Mouse (Mus musculus) midbrain, postnatal 0 days (tissue): ENCODE results near the gene Gltpd2. TPM values are rescaled to one million over a fixed set of nuclear protein-coding genes. Genes with fewer than 3 reads are reported as not detected.
A peak's percentile ranks its signal among the peaks of the same experiment; 100 is the strongest.

Experiments used
- ATAC-seq: fragments of 200-750 bp; cut with Nextera tagmentation; 2 replicates; pipeline ENCODE4 v1.8.0; 2017; ENCODE audit warnings: moderate number of reproducible peaks, mild to moderate bottlenecking, moderate TSS enrichment, moderate library complexity; ENCODE audit not compliant: low FRiP score
- DNase-seq: peaks from one replicate; pipeline ENCODE4 v3.0.0-alpha.2; 2015; ENCODE audit warnings: low spot score
- H3K27ac ChIP-seq: fragments of 300-500 bp; sonication (generic); 2 replicates; pipeline ENCODE4 v1.5.1; 2014; ENCODE audit warnings: low read depth, mild to moderate bottlenecking, low read length, mixed read lengths
- H3K27me3 ChIP-seq: fragments of 300-500 bp; sonication (generic); 2 replicates; pipeline ENCODE4 v1.6.1; 2014; ENCODE audit warnings: low read length, control low read depth, mixed read lengths; ENCODE audit not compliant: insufficient read depth
- H3K36me3 ChIP-seq: fragments of 300-500 bp; sonication (generic); 2 replicates; pipeline ENCODE4 v1.6.1; 2014; ENCODE audit warnings: low read length, control low read depth, mixed read lengths; ENCODE audit not compliant: insufficient read depth
- H3K4me1 ChIP-seq: fragments of 300-500 bp; sonication (generic); 2 replicates; pipeline ENCODE4 v1.6.1; 2014; ENCODE audit warnings: mild to moderate bottlenecking, control low read depth, antibody characterized with exemption, low read length, mixed read lengths; ENCODE audit not compliant: insufficient read depth
- H3K4me2 ChIP-seq: fragments of 300-500 bp; sonication (generic); 2 replicates; pipeline ENCODE4 v1.6.1; 2014; ENCODE audit warnings: low read depth, mild to moderate bottlenecking, low read length, mixed read lengths; ENCODE audit not compliant: poor library complexity, severe bottlenecking
- H3K4me3 ChIP-seq: fragments of 300-500 bp; sonication (generic); 2 replicates; pipeline ENCODE4 v1.5.1; 2014; ENCODE audit warnings: low read depth, mild to moderate bottlenecking, low read length, moderate library complexity
- H3K9ac ChIP-seq: fragments of 300-500 bp; sonication (generic); replicated peaks from 2 replicates; pipeline ENCODE4 v1.6.1; 2014; ENCODE audit warnings: mild to moderate bottlenecking, low read length, moderate library complexity, mixed read lengths; ENCODE audit not compliant: poor library complexity, severe bottlenecking
- H3K9me3 ChIP-seq: fragments of 300-500 bp; sonication (generic); 2 replicates; pipeline ENCODE4 v1.6.1; 2016; ENCODE audit warnings: low read length, control low read depth
- CTCF ChIP-seq: IDR thresholded peaks from 2 replicates; pipeline ENCODE4 v1.5.1; 2016; ENCODE audit warnings: antibody characterized with exemption, mild to moderate bottlenecking
- WGBS: fragments of 180-500 bp; shearing (Covaris S2); extraction: QIAGEN DNeasy Blood & Tissue Kit; methylation state at CpG from one replicate; pipeline ENCODE4 v1.1.7; 2014; 5-methylcytosine and 5-hydroxymethylcytosine counted together
- polyA plus RNA-seq: library from polyadenylated mRNA; unstranded; fragments of >200 nt; fragmentation: Nextera tagmentation; extraction: Ambion mirVana; gene quantifications from 2 replicates; pipeline ENCODE4 v1.2.1, GENCODE M21; 2015
- total RNA-seq: library from RNA; depleted of rRNA; stranded (reverse); fragments of >200 nt; gene quantifications from 2 replicates; pipeline ENCODE4 v1.2.3, GENCODE M21; 2014

The Gltpd2 gene
- total and polyA plus RNA-seq, 2 experiments from 2014 or later = 0.21 TPM; not detected in 1

GRCm38 (mm10) chr11:70504970-70505369 is 14.0 kb upstream of the Gltpd2 start, which contains the start of gene Tm4sf5:
Gene Tm4sf5, plus strand, starts transcription at chr11:70505244.
- H3K9me3 ChIP-seq = no peaks in the 10 kb centered on the region
- WGBS = 84% methylated on average over 9 of the region's 9 CpGs
- H3K4me1 ChIP-seq = no peaks in the 10 kb centered on the region; the same call in 1 of the 2 replicates
- no peak for TF ChIP-seq CTCF
- no peak for DNase-seq
- H3K27ac ChIP-seq = no peak within 1 kb of the TSS
- no peak within 1 kb of the TSS for H3K4me2 ChIP-seq
- H3K27me3 ChIP-seq = no peaks in the 10 kb centered on the region
- H3K36me3 ChIP-seq = no peaks in the 10 kb centered on the region
- no peak within 1 kb of the TSS for H3K4me3 ChIP-seq
- H3K9ac ChIP-seq = no peak within 1 kb of the TSS
- no peak for ATAC-seq

- WGBS = 30% methylated on average over 4 of the region's 4 CpGs
- DNase-seq = peak; percentile 62
- Histone ChIP-seq H3K9ac (no peak overlapping the region), H3K27me3 (no peaks in the 10 kb centered on the region), H3K4me3 (no peak overlapping the region), H3K4me1 (no peaks in the 10 kb centered on the region; the same call in 1 of the 2 replicates), H3K4me2 (no peak overlapping the region), H3K27ac (no peak overlapping the region), H3K9me3 (no peaks in the 10 kb centered on the region), H3K36me3 (no peaks in the 10 kb centered on the region)
- no peak for ATAC-seq
- TF ChIP-seq CTCF = peak; percentile 80
Measured at GRCm38 (mm10) chr11:70506385-70506784, 12.6 kb upstream of the Gltpd2 start.

DNA sequence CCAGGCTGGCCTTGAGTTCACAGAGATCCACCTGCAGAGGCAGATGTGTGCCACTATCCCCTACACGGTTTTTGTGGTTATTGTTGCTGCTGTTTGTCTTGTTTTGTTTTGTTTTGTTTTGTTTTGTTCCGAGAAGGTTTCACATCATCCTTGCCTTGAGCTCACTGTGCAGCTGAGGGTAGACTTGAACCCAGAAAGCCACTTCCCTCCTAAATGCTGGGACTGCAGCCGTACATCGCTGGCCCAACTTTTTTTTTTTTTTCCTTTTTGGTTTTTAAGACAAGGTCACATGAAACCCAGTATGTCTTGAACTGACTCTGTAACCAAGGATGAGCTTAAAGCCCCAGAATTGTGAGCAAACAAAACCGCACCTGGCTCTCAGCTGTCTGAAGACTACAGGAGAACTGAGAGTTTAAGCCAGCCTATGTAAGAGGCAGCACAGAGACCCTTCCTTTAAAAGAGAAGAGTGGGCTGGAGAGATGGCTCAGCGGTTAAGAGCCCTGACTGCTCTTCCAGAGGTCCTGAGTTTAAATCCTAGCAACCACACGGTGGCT is 12.0 kb upstream of the Gltpd2 start:
- 66% methylated on average over 7 of the region's 7 CpGs for WGBS
- no peaks in the 10 kb centered on the region for H3K27me3 ChIP-seq

GRCm38 (mm10) chr11:70509753-70510564 is 9.0 kb upstream of the Gltpd2 start:
- Histone ChIP-seq H3K27ac (peak overlapping the region; percentile 51; the same call in 1 of the 2 replicates), H3K4me3 (peak overlapping the region; percentile 19; the same call in 1 of the 2 replicates), H3K36me3 (no peaks in the 10 kb centered on the region), H3K9ac (peak overlapping the region; percentile 37), H3K27me3 (no peaks in the 10 kb centered on the region), H3K9me3 (no peaks in the 10 kb centered on the region), H3K4me2 (peak overlapping the region; percentile 42), H3K4me1 (no peaks in the 10 kb centered on the region; the same call in 1 of the 2 replicates)
- DNase-seq (peak; percentile 72), ATAC-seq (peak; percentile 84)
- 6% methylated on average over 19 of the region's 19 CpGs for WGBS
- TF ChIP-seq CTCF = peak; percentile 78

More for the DNA sequence above, 12.0 kb upstream of the Gltpd2 start:
- no peak for ATAC-seq
- no peak for TF ChIP-seq CTCF
- no peak overlapping the region for H3K4me3 ChIP-seq
- H3K27ac ChIP-seq = no peak overlapping the region
- H3K36me3 ChIP-seq = no peaks in the 10 kb centered on the region
- H3K9ac ChIP-seq = no peak overlapping the region
- no peak for DNase-seq
- no peaks in the 10 kb centered on the region for H3K9me3 ChIP-seq
- no peak overlapping the region for H3K4me2 ChIP-seq
- no peaks in the 10 kb centered on the region; the same call in 1 of the 2 replicates for H3K4me1 ChIP-seq

DNA sequence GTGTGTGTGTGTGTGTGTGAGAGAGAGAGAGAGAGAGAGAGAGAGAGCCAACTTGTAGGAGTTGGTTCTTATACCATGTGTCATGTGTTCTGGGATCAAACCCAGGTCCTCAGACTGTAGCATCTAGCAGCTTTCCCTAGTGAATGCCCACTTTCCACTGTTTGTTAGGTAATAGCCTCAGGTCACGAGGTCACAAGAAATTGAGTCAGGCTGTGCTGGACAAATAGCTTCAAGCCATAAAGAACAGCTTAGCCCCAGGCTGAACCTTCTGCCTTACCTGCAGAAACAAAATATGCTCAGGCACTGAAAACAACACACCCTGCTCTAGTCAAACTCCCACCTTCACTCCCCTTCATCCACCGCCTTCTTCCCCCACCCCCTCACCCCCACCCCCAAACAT is 7.8 kb upstream of the Gltpd2 start:
- 84% methylated on average over 2 of the region's 2 CpGs for WGBS
- H3K27me3 ChIP-seq = no peaks in the 10 kb centered on the region
- H3K4me3 ChIP-seq = no peak overlapping the region
- H3K9me3 ChIP-seq = no peaks in the 10 kb centered on the region
- DNase-seq (no peak), ATAC-seq (no peak)
- no peaks in the 10 kb centered on the region for H3K36me3 ChIP-seq
- no peak for TF ChIP-seq CTCF
- H3K4me2 ChIP-seq = no peak overlapping the region
- H3K9ac ChIP-seq = no peak overlapping the region
- H3K4me1 ChIP-seq = no peaks in the 10 kb centered on the region; the same call in 1 of the 2 replicates
- no peak overlapping the region for H3K27ac ChIP-seq

- Histone ChIP-seq H3K27me3 (no peaks in the 10 kb centered on the region), H3K27ac (no peak overlapping the region), H3K4me3 (no peak overlapping the region), H3K4me2 (no peak overlapping the region), H3K4me1 (no peaks in the 10 kb centered on the region; the same call in 1 of the 2 replicates), H3K9me3 (no peaks in the 10 kb centered on the region), H3K9ac (no peak overlapping the region), H3K36me3 (no peaks in the 10 kb centered on the region)
- WGBS = 92% methylated on average over 7 of the region's 7 CpGs
- no peak for ATAC-seq
- DNase-seq = no peak
- no peak for TF ChIP-seq CTCF
Measured at GRCm38 (mm10) chr11:70511825-70512224, 7.2 kb upstream of the Gltpd2 start.
